Mouse (Mus musculus) cerebellum, adult 18-20 months (tissue): ENCODE results near the gene Slc2a8.

Experiments used
- DNase-seq, 2 experiments: peaks; one replicate each; pipeline ENCODE4 v3.0.0; 2021

Gene Slc2a8

DNA sequence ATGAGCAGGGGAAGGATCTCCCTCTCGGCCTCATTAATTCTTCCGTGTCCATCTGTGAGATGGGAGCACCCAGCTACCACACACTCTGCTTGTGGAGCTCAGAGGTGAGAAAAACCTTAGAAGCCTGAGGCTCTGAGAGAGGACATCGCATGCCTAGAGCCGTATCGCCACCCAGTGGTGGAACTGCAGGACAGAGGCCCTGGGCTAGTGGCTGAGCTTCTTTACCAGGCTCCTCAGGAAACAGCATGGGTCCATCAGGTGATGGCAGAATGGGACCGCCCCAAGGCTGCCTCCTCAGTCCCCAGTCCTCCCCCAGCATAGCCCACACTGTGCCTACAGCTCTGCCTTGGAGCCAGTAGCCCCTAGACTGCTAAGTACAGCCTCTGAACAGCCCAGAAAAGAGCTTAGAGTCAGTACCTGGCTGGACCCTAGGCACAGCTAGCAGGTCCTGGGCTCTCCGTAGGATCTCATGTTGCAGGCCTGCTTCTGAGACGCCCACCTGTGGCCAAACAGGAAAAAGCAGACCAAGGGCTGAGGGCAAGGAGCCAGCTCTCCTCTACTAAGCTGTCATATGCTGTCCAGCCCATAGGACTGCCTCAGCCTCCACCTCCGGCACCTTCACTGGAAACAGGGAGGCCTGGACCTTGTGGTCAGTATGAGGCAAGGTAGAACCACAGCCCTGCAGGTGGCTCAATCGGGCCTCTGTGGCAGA is 53.5 kb downstream of the Slc2a8 start:
- DNase-seq, result peak; percentile 82 to 88

DNA sequence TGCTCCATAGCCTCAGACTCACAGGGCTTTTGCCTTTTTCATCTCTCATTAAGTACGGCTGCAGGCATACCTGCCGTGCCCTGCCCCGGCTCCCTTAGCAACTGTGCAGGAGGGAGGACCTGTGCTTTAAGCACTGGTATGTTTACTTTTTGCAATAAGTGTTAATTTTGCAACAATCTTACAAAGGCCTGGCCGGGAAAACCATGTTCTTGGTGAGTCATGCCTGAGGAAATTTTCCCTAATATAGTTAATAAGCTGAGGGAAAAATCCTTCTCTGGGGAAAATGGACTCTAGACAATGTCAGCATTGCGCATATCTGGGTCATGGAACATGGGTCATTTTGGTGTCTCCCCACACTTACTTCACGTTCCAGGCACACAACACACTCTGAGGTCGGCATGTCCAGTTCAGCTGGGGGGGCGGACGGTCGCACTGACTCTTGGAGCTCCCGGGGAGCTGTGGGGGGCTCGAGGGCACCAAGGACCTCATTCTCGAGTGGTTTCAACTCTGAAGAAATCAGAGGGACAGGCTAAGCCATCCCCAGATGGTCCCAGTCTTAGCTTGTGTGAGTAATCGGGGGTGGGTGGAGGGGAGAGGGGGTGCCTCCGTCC is 54.2 kb downstream of the Slc2a8 start:
- DNase-seq, result peak in 1 of 2 experiments; percentile 19

DNA sequence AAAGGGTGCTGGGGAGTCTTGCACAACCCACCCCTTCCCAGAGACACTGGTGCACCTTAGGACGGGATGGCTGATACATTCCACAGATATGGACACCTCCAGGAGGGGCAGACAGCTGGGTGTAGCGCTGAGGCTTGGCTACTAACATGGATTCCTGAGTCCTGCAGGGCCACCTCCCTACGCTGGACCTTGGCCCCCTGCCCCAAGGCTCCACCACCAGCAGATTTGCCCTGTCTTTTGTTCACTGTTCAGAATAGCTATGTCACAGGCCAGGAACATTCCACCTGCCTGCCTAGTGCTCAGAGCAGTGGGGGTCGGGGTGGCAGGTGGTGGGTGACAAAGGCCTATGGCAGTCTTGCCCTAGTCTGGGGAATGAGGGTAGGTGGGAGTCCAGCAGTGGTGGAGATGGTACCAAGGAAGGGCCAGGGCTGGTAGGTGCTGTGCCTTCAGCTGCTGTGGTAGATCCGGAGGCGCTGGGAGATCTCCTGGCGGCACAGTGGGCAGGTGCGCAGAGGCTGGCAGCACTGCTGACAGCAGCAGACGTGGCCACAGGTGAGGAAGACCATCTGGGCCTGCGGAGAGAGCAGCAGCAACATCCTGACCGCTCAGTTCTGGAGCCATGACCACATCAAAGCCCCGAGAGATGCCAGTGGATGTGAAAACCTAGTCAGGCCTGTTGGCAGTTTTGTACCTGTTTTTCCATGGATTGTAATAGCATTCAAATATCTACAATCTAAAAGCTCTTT is 55.4 kb downstream of the Slc2a8 start:
- peak; percentile 36 to 45 for DNase-seq

DNA sequence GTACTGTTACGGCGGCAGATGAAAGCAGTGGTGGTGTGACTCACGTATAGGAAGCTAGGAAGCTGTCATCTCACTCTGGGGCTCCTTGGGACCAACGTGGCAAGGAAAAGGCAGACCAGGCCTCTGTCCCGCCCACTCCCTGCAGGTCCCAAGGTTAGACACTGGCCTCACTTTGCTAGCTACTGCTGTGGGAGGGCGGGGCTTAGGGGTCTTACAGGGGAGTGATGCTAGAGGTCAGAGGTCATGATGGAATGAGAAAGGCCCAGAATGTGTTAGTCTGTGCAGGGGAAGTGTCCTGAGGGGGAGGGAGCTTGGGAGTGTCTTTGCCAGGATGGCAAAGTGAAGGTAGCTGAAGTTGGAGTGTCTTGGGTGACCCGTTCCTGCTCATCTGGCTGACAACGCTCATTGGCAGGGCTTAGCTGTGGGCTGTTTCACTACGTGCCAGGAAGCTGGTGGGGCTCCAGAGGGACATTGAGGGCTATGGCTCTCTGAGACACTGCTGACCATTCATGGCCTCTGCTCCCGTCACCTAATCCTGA is 57.5 kb downstream of the Slc2a8 start:
- DNase-seq, result no peak

DNA sequence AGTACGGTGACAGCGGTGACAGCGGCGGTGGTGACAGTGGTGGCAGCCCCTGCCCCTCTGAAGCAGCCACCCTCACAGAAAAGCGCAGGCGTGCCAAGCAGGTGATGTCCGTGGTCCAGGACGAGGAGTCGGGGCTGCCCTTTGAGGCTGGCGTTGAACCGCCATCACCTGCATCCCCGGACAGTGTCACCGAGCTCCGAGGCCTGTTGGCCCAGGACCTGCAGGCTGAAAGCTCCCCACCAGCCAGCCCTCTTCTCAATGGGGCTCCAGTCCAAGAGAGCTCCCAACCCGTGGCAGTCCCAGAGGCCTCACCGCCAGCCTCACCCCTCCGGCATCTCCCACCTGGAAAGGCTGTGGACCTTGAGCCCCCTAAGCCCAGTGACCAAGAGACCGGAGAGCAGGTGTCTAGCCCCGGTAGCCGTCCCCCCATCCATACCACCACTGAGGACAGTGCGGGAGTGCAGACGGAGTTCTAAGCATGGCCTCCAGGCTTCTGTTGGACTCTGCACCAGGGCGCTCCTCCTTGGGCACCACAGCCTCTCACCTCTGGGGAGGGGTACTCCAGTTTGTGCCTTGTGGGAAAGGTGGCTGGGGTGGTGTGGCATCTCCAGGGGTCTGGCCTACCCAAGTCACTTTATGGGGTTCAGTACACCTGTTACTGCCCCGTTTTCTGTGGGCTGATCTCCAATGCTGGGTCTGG is 58.2 kb downstream of the Slc2a8 start:
- DNase-seq, result no peak
